Mouse (Mus musculus): ENCODE data around the gene Rab3il1.
"Not testable (repeated sequence)": the region's sequence is repeated elsewhere in the genome, so short reads cannot be mapped to it uniquely, and the experiment has no call there.

DNA sequence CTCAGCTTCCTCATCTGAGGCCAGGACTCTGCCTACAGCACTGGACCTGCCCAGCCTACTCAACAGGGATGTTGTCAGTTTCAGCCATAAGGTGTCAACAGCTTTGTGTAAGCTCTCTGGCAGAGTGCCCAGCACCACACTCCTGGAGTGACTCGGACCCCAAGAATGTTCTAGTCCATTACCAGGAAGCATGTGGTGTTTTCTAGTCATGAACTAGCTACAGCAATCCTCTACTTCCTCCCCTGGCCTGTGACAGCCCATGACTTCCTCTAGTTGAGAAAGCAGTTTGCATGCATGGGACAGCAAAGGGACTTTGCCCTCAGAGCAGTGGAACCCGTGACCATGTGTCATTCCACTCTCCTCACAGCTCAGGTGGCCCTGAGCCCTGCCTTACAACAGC is 26.6 kb upstream of the Rab3il1 start:
- not testable (repeated sequence) for TF ChIP-seq RAD21 (IDR thresholded peaks at IDR 0.05; ENCODE audit: low read depth, low read length); USF1 (IDR thresholded peaks at IDR 0.05; ENCODE audit: low read depth, low read length); CTCF (IDR thresholded peaks at IDR 0.05 in 2 of 3, conservative IDR thresholded peaks at IDR 0.05 in 1 of 3; ENCODE audit: control insufficient read depth in 1 of 3, insufficient read depth in 1 of 3, low read depth in 2 of 3, low read length in 3 of 3, poor library complexity in 1 of 3, severe bottlenecking in 1 of 3); BHLHE40 (IDR thresholded peaks at IDR 0.05; ENCODE audit: borderline replicate concordance, low read depth, low read length); UBTF (IDR thresholded peaks at IDR 0.05; ENCODE audit: borderline replicate concordance, insufficient read depth, low read depth, low read length); ETS1 (IDR thresholded peaks at IDR 0.05; ENCODE audit: low read depth, low read length); GATA1 (IDR thresholded peaks at IDR 0.05; ENCODE audit: low read depth, low read length); USF2 (IDR thresholded peaks at IDR 0.05; ENCODE audit: borderline replicate concordance in 1 of 2, insufficient read depth in 1 of 2, low read depth in 1 of 2, low read length in 2 of 2); RCOR1 (IDR thresholded peaks at IDR 0.05; ENCODE audit: low read depth, low read length)
- 0 out of 4 replicates have a peak, but pooled peaks of 1 of the 2 experiments have one; percentile 7 for TF ChIP-seq EP300 (IDR thresholded peaks at IDR 0.05; ENCODE audit: low read depth in 1 of 2, low read length in 2 of 2)

Measured in MEL (cell line).